Mouse (Mus musculus) stomach, postnatal 0 days (tissue): ENCODE measurements at regions not wholly inside any gene's neighbourhood (a gene's known extent, or its start where the extent isn't known, plus 50 kb on each side); places are given as distances from the start of the nearest gene placed in this dataset.

Experiments
- CTCF ChIP-seq: IDR thresholded peaks from 2 replicates; pipeline ENCODE4 v1.5.1; 2016; ENCODE audit warnings: antibody characterized with exemption, low read depth, mild to moderate bottlenecking, moderate library complexity
- EP300 ChIP-seq: optimal IDR thresholded peaks from 2 replicates; pipeline ENCODE3; 2016; ENCODE audit warnings: antibody characterized with exemption

DNA sequence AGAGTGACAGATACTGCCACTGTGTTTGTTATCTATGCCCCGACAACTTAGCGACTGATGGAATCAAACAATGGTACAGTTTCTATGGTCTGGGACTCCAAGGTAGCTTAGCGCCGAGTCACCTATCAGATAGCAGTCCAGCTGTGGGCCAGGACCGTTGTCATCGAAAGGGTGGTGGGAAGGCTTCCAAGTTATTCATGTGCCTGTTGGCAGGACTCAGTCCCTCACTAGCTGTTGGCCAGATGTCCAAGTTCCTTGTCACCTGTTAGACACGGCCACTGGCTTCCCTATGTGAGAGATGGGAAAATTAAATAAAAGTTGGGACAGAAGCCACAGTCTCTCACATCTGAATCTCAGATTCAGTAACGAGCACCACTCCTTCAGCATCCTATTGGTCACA is 150.1 kb downstream of the BC067074 start:
- TF ChIP-seq CTCF (no peak), EP300 (no peak)
